Mouse (Mus musculus) left cerebral cortex, adult 9 months (tissue): ENCODE measurements at regions not wholly inside any gene's neighbourhood (a gene's known extent, or its start where the extent isn't known, plus 50 kb on each side); places are given as distances from the start of the nearest gene placed in this dataset.

Source experiments
- DNase-seq, 2 experiments: peaks; one replicate each; pipeline ENCODE4 v3.0.0; 2022; ENCODE audit warnings: low spot score in 2 of 2

DNA sequence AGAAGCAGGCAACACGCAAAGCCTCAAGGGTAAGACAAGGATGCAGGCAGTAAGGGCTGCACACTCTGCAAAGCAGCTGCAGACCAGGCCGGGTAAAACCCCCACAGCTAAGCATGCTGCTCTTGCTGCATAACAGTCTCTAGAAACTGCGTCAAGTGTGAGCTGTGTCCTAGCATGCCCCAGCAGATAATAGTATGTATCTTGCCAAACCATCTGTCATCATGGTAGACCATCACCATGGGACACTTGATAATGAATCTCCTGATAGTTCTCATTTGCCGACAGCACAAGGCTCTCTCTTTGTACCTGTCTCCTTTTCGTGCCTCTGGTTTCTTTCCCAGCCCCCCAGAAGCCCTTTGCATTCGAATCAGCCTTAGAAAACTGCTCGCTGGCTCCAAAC is 52.5 kb upstream of the Ddx18 start:
- no peak for DNase-seq

DNA sequence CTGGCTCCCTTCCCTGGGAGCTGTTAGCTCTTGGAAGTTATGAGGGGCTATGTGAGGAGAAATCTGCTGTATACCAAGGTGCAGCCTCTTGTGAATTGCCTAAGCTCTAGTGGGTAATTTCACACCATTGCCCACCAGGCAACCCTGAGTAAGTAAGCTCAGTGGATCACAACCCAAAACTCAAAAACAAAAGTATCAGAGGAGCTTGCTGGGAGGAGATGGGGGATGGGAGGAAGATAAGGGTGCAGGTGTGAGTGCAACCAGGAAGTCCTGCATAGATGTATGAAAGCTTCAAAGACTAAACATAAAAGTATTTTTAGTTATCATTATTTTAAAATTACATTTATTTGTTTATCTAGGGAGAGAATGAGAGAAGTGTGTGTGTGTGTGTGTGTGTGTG is 50.8 kb upstream of the Ddx18 start:
- DNase-seq = no peak
